Mouse (Mus musculus) midbrain, embryonic 11.5 days (tissue): ENCODE measurements around the gene Cmtm8. TPM values are rescaled to one million over a fixed set of nuclear protein-coding genes. Genes with fewer than 3 reads are reported as not detected.

ENCODE experiments used
- ATAC-seq: fragments of 200-750 bp; cut with Nextera tagmentation; 2 replicates; pipeline ENCODE4 v1.8.0; 2017; ENCODE audit warnings: moderate TSS enrichment, moderate library complexity; ENCODE audit not compliant: low FRiP score
- DNase-seq: peaks from one replicate; pipeline ENCODE4 v3.0.0; 2015; ENCODE audit warnings: low spot score; ENCODE audit errors: missing footprints
- H3K27ac ChIP-seq: fragments of 300-500 bp; sonication (generic); 2 replicates; pipeline ENCODE4 v1.5.1; 2014; ENCODE audit warnings: low read depth, low read length
- H3K27me3 ChIP-seq: fragments of 300-500 bp; sonication (generic); 2 replicates; pipeline ENCODE4 v1.6.1; 2014; ENCODE audit warnings: mild to moderate bottlenecking, low read length, moderate library complexity, mixed read lengths; ENCODE audit not compliant: control insufficient read depth, insufficient read depth
- H3K36me3 ChIP-seq: fragments of 300-500 bp; sonication (generic); 2 replicates; pipeline ENCODE4 v1.6.1; 2014; ENCODE audit warnings: mild to moderate bottlenecking, low read length, moderate library complexity, mixed read lengths; ENCODE audit not compliant: control insufficient read depth, insufficient read depth
- H3K4me1 ChIP-seq: fragments of 300-500 bp; sonication (generic); 2 replicates; pipeline ENCODE4 v1.6.1; 2014; ENCODE audit warnings: low read length; ENCODE audit not compliant: control insufficient read depth, insufficient read depth
- H3K4me2 ChIP-seq: fragments of 300-500 bp; sonication (generic); 2 replicates; pipeline ENCODE4 v1.6.1; 2014; ENCODE audit warnings: mild to moderate bottlenecking, moderate library complexity
- H3K4me3 ChIP-seq: fragments of 300-500 bp; sonication (generic); 2 replicates; pipeline ENCODE4 v1.5.1; 2014; ENCODE audit warnings: low read depth, low read length
- H3K9ac ChIP-seq: fragments of 300-500 bp; sonication (generic); 2 replicates; pipeline ENCODE4 v1.6.1; 2014; ENCODE audit warnings: low read length
- H3K9me3 ChIP-seq: fragments of 300-500 bp; sonication (generic); 2 replicates; pipeline ENCODE4 v1.6.1; 2016; ENCODE audit warnings: low read length; ENCODE audit not compliant: control insufficient read depth
- WGBS: fragments of 180-500 bp; shearing (Covaris S2); extraction: QIAGEN DNeasy Blood & Tissue Kit; methylation state at CpG from one replicate; pipeline ENCODE4 v1.1.7; 2014; 5-methylcytosine and 5-hydroxymethylcytosine counted together
- polyA plus RNA-seq: library from polyadenylated mRNA; unstranded; fragments of >200 nt; fragmentation: Nextera tagmentation; extraction: Ambion mirVana; gene quantifications from 2 replicates; pipeline ENCODE4 v1.2.1, GENCODE M21; 2014

Gene Cmtm8
- polyA plus RNA-seq, 1 experiment from 2014 or later: 15.5 TPM

DNA sequence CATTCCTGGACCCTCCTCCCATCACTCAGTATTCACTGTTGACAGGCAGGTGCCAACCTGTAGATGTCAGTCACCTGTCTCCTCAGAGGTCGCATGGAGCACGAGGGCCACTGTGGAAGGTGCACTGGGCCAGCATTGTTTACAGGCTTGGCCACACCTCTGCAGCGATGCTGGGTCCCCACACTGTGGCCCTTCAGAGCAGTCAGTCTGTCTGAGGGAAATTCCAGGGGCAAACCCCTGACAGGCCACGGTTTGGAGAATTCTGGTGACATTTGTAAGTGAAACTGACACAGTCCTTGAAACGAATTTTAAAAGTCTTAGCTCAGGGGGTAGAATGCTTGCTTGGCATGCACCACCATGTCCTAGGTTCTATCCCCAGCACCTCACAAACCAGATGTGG, 83.6 kb downstream of the Cmtm8 start:
- H3K9ac ChIP-seq: no peak overlapping the region
- H3K4me2 ChIP-seq: no peak overlapping the region
- H3K36me3 ChIP-seq: 0 out of 2 replicates have a peak, but pooled peaks cover 2% of the 10 kb centered on the region
- ATAC-seq (no peak), DNase-seq (no peak)
- H3K9me3 ChIP-seq: no peaks in the 10 kb centered on the region
- H3K27ac ChIP-seq: no peak overlapping the region
- no peak overlapping the region for H3K4me3 ChIP-seq
- no peaks in the 10 kb centered on the region for H3K4me1 ChIP-seq
- 91% methylated on average over 5 of the region's 5 CpGs for WGBS
- no peaks in the 10 kb centered on the region for H3K27me3 ChIP-seq

DNA sequence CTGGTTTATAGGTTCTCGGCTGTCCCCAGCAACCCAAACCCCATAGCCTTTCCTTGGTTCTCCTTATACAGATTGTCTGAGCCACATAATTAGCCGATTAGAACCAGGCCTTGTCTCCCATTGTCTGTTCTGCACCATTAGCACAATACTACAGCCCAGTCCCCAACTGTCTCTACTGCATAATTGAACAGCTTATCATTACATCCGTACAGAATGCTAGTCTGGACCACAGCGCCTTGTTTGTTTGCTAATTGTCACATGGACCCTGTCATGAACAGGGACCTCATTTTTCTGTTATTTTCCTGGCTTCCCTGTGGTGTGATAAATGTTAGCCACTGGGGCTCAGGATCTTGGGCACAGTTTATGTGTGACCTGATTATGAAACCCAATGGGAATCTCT, 84.1 kb downstream of the Cmtm8 start:
- Histone ChIP-seq H3K27me3 (no peaks in the 10 kb centered on the region), H3K4me1 (no peaks in the 10 kb centered on the region), H3K36me3 (0 out of 2 replicates have a peak, but pooled peaks cover 2% of the 10 kb centered on the region), H3K27ac (no peak overlapping the region), H3K4me2 (no peak overlapping the region), H3K9ac (no peak overlapping the region), H3K4me3 (no peak overlapping the region), H3K9me3 (no peaks in the 10 kb centered on the region)
- DNase-seq (peak; percentile 17), ATAC-seq (no peak)
- WGBS: 90% methylated on average over 4 of the region's 4 CpGs

DNA sequence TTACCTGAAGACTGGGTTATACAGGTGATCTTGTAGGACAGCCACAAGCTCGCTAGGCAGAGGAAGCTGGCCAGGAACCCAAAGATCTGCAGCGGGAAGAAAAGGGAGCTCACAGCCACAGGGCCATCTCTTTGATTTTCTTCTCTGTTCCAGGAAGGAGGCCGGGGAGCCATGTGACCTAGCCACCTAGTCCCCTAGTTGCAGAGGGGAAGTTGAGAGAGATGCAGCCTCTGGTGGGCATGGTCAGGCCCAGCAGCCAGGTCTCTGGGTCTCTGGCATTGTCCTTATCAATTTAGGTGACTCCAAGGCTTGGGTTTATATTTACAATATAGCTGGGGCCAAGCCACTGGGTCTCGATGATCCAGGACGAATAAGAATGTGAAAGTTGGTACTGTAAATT, 85.2 kb downstream of the Cmtm8 start:
- Histone ChIP-seq H3K27me3 (no peaks in the 10 kb centered on the region), H3K4me3 (no peak overlapping the region), H3K27ac (no peak overlapping the region), H3K9me3 (no peaks in the 10 kb centered on the region), H3K9ac (no peak overlapping the region), H3K4me1 (no peaks in the 10 kb centered on the region), H3K36me3 (0 out of 2 replicates have a peak, but pooled peaks cover 2% of the 10 kb centered on the region), H3K4me2 (no peak overlapping the region)
- no peak for DNase-seq
- no peak for ATAC-seq
- 84% methylated on average over 5 of the region's 5 CpGs for WGBS

DNA sequence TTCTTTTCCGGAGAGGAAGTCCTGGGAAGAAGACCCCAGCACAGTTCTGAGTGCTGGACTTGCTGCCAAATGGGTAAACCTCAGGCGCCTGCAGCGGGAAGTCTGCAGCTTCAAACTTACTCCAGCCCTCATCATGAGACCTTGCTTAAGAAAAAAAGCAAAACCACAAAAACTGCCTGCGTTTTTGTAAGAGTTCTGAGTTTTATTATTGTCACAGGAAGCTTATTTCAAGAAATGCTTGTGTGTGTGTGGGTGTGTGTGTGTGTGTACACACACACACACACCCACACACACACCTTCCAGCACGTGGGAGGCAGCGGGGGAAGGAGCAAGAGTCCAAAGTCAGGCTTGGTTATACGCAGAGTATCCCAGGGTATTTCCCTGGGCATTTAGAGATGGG, 85.7 kb downstream of the Cmtm8 start:
- WGBS: 81% methylated on average over 7 of the region's 7 CpGs
- 0 out of 2 replicates have a peak, but pooled peaks cover 2% of the 10 kb centered on the region for H3K36me3 ChIP-seq

DNA sequence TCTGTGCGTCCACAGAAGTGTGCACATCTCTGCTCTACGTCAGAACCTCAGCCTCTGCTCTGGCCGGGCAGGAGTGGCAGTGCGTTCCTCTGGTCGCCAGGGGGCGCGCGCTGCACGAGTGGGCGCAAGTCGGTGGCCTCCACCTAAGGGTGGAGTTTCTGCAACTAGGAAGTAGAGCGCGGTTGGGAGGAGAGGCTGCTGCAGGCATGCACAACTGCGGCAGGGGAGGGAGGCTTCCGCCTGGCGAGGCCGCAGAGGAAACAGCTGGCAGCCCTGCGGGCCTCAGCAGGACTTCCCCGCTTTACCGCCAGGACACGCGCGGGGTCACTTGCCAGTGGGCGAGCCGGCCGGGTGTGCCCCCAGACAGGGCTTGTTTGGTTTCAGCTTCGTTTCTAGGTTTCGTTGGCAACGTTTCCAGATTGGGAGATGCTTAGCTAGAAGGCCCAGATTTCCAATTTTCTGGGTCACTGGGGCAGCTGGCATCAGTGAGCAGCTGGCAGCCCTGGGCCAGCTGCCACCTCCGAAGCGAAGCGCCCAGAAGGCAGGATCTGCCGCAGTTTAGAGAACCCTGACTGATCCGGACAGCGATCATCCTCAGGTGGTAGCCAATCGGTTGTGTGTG, 91.0 kb downstream of the Cmtm8 start:
- 9% methylated on average over 36 of the region's 36 CpGs for WGBS
- Histone ChIP-seq H3K9ac (peak overlapping the region; percentile 55), H3K36me3 (no peaks in the 10 kb centered on the region), H3K4me2 (peak overlapping the region; percentile 53), H3K4me1 (0 out of 2 replicates have a peak, but pooled peaks cover 3% of the 10 kb centered on the region), H3K27me3 (no peaks in the 10 kb centered on the region), H3K27ac (no peak overlapping the region), H3K9me3 (no peaks in the 10 kb centered on the region), H3K4me3 (peak overlapping the region; percentile 30)
- ATAC-seq (peak; percentile 89), DNase-seq (peak; percentile 98)

More for the DNA sequence above, 85.7 kb downstream of the Cmtm8 start:
- no peak overlapping the region for H3K4me2 ChIP-seq
- ATAC-seq (no peak), DNase-seq (peak; percentile 74)
- 0 out of 2 replicates have a peak, but pooled peaks cover under 1% of the 10 kb centered on the region for H3K4me1 ChIP-seq
- no peaks in the 10 kb centered on the region for H3K9me3 ChIP-seq
- H3K4me3 ChIP-seq: no peak overlapping the region
- H3K27ac ChIP-seq: no peak overlapping the region
- H3K9ac ChIP-seq: no peak overlapping the region
- H3K27me3 ChIP-seq: no peaks in the 10 kb centered on the region

DNA sequence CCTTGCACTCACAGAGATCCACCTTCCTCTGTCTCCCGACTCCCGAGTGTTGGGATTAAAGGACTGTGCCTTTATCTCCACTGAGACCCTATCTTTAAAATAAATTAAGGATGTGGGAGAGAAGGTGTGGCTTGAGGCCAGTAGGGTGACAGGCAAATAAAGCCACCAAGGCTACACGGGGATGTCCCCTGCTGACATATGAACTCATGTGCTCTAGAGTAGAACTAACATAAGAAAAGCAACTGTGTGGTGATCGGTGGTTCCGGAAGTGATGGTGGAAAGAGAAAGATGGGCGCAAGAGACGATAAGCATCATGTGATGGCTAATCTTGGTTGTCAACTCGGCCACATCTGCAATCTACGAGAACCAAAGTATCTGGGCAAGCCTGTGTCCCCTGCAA, 91.6 kb downstream of the Cmtm8 start:
- ATAC-seq: no peak
- H3K9ac ChIP-seq: no peak overlapping the region
- DNase-seq: no peak
- H3K4me3 ChIP-seq: no peak overlapping the region
- no peaks in the 10 kb centered on the region for H3K27me3 ChIP-seq
- no peaks in the 10 kb centered on the region for H3K36me3 ChIP-seq
- 0 out of 2 replicates have a peak, but pooled peaks cover 3% of the 10 kb centered on the region for H3K4me1 ChIP-seq
- no peaks in the 10 kb centered on the region for H3K9me3 ChIP-seq
- 73% methylated on average over 9 of the region's 9 CpGs for WGBS
- H3K27ac ChIP-seq: no peak overlapping the region
- H3K4me2 ChIP-seq: peak overlapping the region; percentile 53; the same call in 1 of the 2 replicates

DNA sequence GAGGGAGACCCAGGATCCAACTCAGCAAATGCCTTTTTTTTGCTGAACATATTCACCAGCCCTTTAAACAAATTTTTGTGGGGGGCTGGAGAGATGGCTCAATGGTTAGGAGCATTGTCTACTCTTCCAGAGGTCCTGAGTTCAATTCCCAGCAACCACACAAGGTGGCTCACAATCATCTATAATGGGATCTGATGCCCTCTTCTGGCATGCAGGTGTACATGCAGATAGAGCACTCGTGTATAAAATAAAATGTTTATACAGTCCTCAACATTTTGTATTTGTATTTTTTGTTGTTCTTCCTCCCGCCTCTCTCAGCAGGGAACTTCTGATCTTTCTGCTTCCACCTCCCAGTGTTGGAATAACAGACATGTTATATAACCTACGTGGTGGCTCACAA, 92.4 kb downstream of the Cmtm8 start:
- no peak overlapping the region for H3K4me2 ChIP-seq
- no peak overlapping the region for H3K4me3 ChIP-seq
- H3K27me3 ChIP-seq: no peaks in the 10 kb centered on the region
- DNase-seq (peak; percentile 61), ATAC-seq (no peak)
- peaks cover 4% of the 10 kb centered on the region; the same call in 1 of the 2 replicates for H3K36me3 ChIP-seq
- 80% methylated on average over 3 of the region's 3 CpGs for WGBS
- H3K9me3 ChIP-seq: no peaks in the 10 kb centered on the region
- H3K27ac ChIP-seq: no peak overlapping the region
- no peak overlapping the region for H3K9ac ChIP-seq
- H3K4me1 ChIP-seq: 0 out of 2 replicates have a peak, but pooled peaks cover 3% of the 10 kb centered on the region

DNA sequence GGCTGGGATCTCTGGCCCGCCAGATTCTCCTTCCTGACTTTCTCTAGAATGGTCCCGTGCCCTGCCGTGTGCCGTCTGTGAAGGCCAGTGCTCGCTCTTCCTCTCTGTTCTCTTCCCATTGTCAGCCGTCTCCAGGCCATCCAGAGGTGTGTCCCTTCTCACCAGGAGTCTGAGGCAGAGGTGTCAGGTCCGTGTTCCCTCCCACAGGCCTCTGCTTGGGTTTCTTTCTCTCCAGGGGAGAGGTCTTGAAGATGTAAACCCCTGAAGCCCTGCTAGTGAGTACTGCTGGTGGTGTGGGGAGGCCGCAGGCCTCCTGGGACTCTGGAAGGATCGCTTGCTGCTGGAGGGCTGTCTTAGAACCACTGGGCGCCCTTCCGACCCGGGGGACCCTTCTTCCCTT, 96.5 kb downstream of the Cmtm8 start:
- 89% methylated on average over 12 of the region's 12 CpGs for WGBS
- ATAC-seq: no peak
- DNase-seq: peak; percentile 69
- Histone ChIP-seq H3K36me3 (peaks cover 4% of the 10 kb centered on the region; the same call in 1 of the 2 replicates), H3K4me3 (no peak overlapping the region), H3K4me2 (no peak overlapping the region), H3K9me3 (no peaks in the 10 kb centered on the region), H3K9ac (no peak overlapping the region), H3K4me1 (no peaks in the 10 kb centered on the region), H3K27me3 (no peaks in the 10 kb centered on the region), H3K27ac (no peak overlapping the region)

DNA sequence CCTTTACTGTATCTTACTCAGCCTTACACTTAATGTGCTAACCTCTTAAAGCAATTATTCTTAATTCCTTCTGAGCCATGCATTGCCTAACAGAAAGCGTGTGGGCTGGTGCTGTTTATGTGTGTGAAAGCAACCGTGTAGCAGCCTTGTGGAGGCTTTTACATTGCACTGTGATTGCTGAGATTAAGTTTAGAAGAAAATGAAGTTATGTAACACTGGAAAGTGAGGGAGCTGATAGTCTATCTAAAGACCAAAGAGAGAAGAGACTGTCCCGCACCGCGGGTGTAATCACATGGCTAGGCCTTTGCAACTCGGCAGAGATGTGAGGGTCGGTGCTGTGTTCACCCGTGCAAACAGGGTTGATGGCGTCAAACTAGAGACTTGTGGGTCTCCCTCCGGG, 96.9 kb downstream of the Cmtm8 start:
- WGBS: 82% methylated on average over 10 of the region's 10 CpGs
- no peaks in the 10 kb centered on the region for H3K4me1 ChIP-seq
- ATAC-seq: no peak
- no peak overlapping the region for H3K9ac ChIP-seq
- no peaks in the 10 kb centered on the region for H3K9me3 ChIP-seq
- H3K27me3 ChIP-seq: no peaks in the 10 kb centered on the region
- DNase-seq: no peak
- no peak overlapping the region for H3K27ac ChIP-seq
- peaks cover 4% of the 10 kb centered on the region; the same call in 1 of the 2 replicates for H3K36me3 ChIP-seq
- H3K4me3 ChIP-seq: no peak overlapping the region
- no peak overlapping the region for H3K4me2 ChIP-seq
